Mouse (Mus musculus) liver, embryonic 16.5 days (tissue): ENCODE results near the gene Pxn. TPM values are rescaled to one million over a fixed set of nuclear protein-coding genes. Genes with fewer than 3 reads are reported as not detected.

Source experiments
- ATAC-seq: fragments of 200-750 bp; cut with Nextera tagmentation; 2 replicates; pipeline ENCODE4 v1.8.0; 2017; ENCODE audit warnings: low read depth, mild to moderate bottlenecking, moderate number of reproducible peaks, moderate library complexity
- H3K27ac ChIP-seq: fragments of 300-500 bp; sonication (generic); 2 replicates; pipeline ENCODE4 v1.5.1; 2014; ENCODE audit warnings: mild to moderate bottlenecking, low read length
- H3K27me3 ChIP-seq: fragments of 300-500 bp; sonication (generic); 2 replicates; pipeline ENCODE4 v1.6.1; 2014; ENCODE audit warnings: low read depth, low read length, mixed read lengths; ENCODE audit not compliant: control insufficient read depth, insufficient read depth
- H3K36me3 ChIP-seq: fragments of 300-500 bp; sonication (generic); 2 replicates; pipeline ENCODE4 v1.6.1; 2014; ENCODE audit warnings: mild to moderate bottlenecking; ENCODE audit not compliant: control insufficient read depth, insufficient read depth
- H3K4me1 ChIP-seq: fragments of 300-500 bp; sonication (generic); 2 replicates; pipeline ENCODE4 v1.6.1; 2014; ENCODE audit warnings: low read depth, low read length, mixed read lengths; ENCODE audit not compliant: control insufficient read depth
- H3K4me2 ChIP-seq: fragments of 300-500 bp; sonication (generic); 2 replicates; pipeline ENCODE4 v1.6.1; 2014; ENCODE audit warnings: low read depth, low read length, mixed read lengths
- H3K4me3 ChIP-seq: fragments of 300-500 bp; sonication (generic); 2 replicates; pipeline ENCODE4 v1.5.1; 2014; ENCODE audit warnings: low read depth, mild to moderate bottlenecking, low read length
- H3K9ac ChIP-seq: fragments of 300-500 bp; sonication (generic); 2 replicates; pipeline ENCODE4 v1.6.1; 2014; ENCODE audit warnings: low read depth, low read length
- H3K9me3 ChIP-seq: fragments of 300-500 bp; sonication (generic); replicated peaks from 2 replicates; pipeline ENCODE4 v1.6.1; 2016; ENCODE audit warnings: low read length; ENCODE audit not compliant: control insufficient read depth
- WGBS: fragments of 180-500 bp; shearing (Covaris S2); extraction: QIAGEN DNeasy Blood & Tissue Kit; methylation state at CpG from one replicate; pipeline ENCODE4 v1.1.7; 2014; ENCODE audit not compliant: insufficient replicate concordance; 5-methylcytosine and 5-hydroxymethylcytosine counted together
- polyA plus RNA-seq: library from polyadenylated mRNA; unstranded; fragments of >200 nt; fragmentation: Nextera tagmentation; extraction: Ambion mirVana; gene quantifications from 2 replicates; pipeline ENCODE4 v1.2.1, GENCODE M21; 2015

Pxn gene
- polyA plus RNA-seq, 1 experiment from 2014 or later = 19.1 TPM

- Histone ChIP-seq H3K4me2 (0 out of 2 replicates have a peak overlapping the region, but pooled peaks have one; percentile 2), H3K36me3 (no peaks in the 10 kb centered on the region), H3K4me3 (no peak overlapping the region), H3K27me3 (no peaks in the 10 kb centered on the region), H3K9me3 (no peaks in the 10 kb centered on the region), H3K4me1 (peaks cover 70% of the 10 kb centered on the region), H3K27ac (peak overlapping the region; percentile 80), H3K9ac (no peak overlapping the region)
- 47% methylated on average over 8 of the region's 8 CpGs for WGBS
- ATAC-seq = no peak
Observed at GRCm38 (mm10) chr5:115529364-115529741, 22.9 kb downstream of the Pxn start.

GRCm38 (mm10) chr5:115529742-115530446 is 23.4 kb downstream of the Pxn start:
- H3K27ac ChIP-seq = peak overlapping the region; percentile 80
- no peaks in the 10 kb centered on the region for H3K9me3 ChIP-seq
- no peak overlapping the region for H3K4me3 ChIP-seq
- H3K4me2 ChIP-seq = peak overlapping the region; percentile 31
- ATAC-seq = no peak
- peaks cover 71% of the 10 kb centered on the region for H3K4me1 ChIP-seq
- WGBS = 44% methylated on average over 7 of the region's 7 CpGs
- peak overlapping the region; percentile 1; the same call in 1 of the 2 replicates for H3K9ac ChIP-seq
- no peaks in the 10 kb centered on the region for H3K27me3 ChIP-seq
- no peaks in the 10 kb centered on the region for H3K36me3 ChIP-seq

DNA sequence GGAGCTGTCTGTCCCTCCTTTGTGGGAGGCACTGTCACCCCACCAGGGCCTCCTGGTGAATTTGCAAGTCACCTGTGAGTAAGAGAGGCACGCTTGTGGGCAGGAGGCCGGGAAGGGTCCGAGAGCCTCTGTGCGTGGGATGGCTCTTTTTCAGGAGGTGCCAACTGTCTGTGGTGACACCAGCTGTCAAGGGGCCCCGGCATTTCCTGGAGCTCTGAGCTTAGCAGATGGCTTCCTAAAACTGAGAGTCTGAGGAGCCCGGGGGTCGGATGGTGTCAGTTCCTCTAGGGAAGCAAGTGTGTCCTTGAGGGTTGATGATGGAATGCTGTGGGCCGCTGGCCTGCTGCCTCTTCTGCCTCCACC is 24.0 kb downstream of the Pxn start:
- Histone ChIP-seq H3K27me3 (no peaks in the 10 kb centered on the region), H3K36me3 (no peaks in the 10 kb centered on the region), H3K4me3 (no peak overlapping the region), H3K4me2 (peak overlapping the region; percentile 31), H3K9ac (peak overlapping the region; percentile 1; the same call in 1 of the 2 replicates), H3K27ac (peak overlapping the region; percentile 80), H3K9me3 (no peaks in the 10 kb centered on the region), H3K4me1 (peaks cover 76% of the 10 kb centered on the region)
- 23% methylated on average over 8 of the region's 8 CpGs for WGBS
- no peak for ATAC-seq

GRCm38 (mm10) chr5:115531671-115532270 is 25.3 kb downstream of the Pxn start:
- H3K9ac ChIP-seq = peak overlapping the region; percentile 46
- peaks cover 72% of the 10 kb centered on the region for H3K4me1 ChIP-seq
- H3K4me3 ChIP-seq = peak overlapping the region; percentile 36
- H3K27me3 ChIP-seq = no peaks in the 10 kb centered on the region
- WGBS = 17% methylated on average over 18 of the region's 18 CpGs
- peak overlapping the region; percentile 61 for H3K4me2 ChIP-seq
- no peaks in the 10 kb centered on the region for H3K9me3 ChIP-seq
- peak; percentile 89 for ATAC-seq
- peak overlapping the region; percentile 71 for H3K27ac ChIP-seq
- H3K36me3 ChIP-seq = no peaks in the 10 kb centered on the region

- H3K9me3 ChIP-seq = no peaks in the 10 kb centered on the region
- peak overlapping the region; percentile 30; the same call in 1 of the 2 replicates for H3K4me2 ChIP-seq
- peak overlapping the region; percentile 3; the same call in 1 of the 2 replicates for H3K9ac ChIP-seq
- ATAC-seq = no peak
- H3K27me3 ChIP-seq = no peaks in the 10 kb centered on the region
- H3K27ac ChIP-seq = peak overlapping the region; percentile 65; the same call in 1 of the 2 replicates
- WGBS = 17% methylated on average over 16 of the region's 16 CpGs
- peak overlapping the region; percentile 16; the same call in 1 of the 2 replicates for H3K4me3 ChIP-seq
- no peaks in the 10 kb centered on the region for H3K36me3 ChIP-seq
- H3K4me1 ChIP-seq = peaks cover 78% of the 10 kb centered on the region
Observed at GRCm38 (mm10) chr5:115534290-115534731, 27.8 kb downstream of the Pxn start.

DNA sequence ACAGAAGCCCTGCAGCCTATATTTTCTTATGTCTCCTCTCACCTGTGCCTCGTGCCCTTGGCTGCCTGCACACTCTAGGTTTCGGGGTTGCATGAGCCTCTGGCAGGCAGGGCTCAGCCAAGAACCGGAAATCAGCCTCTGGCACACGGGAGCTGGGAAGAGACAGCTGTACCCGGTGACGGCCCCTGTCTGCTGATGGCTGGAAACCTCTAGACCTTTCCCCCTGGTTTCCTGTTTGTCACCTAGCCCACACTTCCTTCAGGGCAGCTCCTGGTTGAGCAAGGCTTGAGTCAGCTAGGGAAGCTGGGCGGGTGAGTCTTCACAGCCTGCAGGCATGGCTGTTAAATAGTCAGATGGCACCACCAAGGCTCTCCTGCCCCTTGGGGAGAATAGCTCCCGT is 28.4 kb downstream of the Pxn start:
- Histone ChIP-seq H3K27ac (peak overlapping the region; percentile 65), H3K4me2 (0 out of 2 replicates have a peak overlapping the region, but pooled peaks have one; percentile 30), H3K36me3 (no peaks in the 10 kb centered on the region), H3K4me1 (peaks cover 73% of the 10 kb centered on the region), H3K9me3 (no peaks in the 10 kb centered on the region), H3K9ac (no peak overlapping the region), H3K4me3 (no peak overlapping the region; the same call in 1 of the 2 replicates), H3K27me3 (no peaks in the 10 kb centered on the region)
- 15% methylated on average over 8 of the region's 8 CpGs for WGBS
- no peak for ATAC-seq

DNA sequence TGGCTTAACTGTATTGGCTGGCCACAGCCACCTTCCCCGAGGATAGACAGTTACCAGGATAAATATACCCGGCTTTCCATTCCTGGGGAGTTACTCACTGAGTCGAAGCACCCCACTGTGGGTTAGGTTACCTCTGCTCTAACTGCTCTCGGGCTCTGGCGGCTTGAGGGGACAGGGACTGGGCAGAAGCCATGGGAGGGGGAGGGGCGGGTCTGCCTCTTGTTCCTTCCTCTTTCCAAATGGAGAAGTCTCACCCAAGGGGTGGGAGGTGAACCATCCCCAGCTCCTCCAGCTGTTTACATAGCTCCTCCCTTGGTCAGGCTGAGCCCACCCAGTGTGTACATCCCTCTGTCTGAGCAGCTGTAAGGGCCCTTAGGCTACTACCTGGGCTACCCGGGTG is 29.2 kb downstream of the Pxn start:
- no peak overlapping the region; the same call in 1 of the 2 replicates for H3K9ac ChIP-seq
- H3K27me3 ChIP-seq = no peaks in the 10 kb centered on the region
- H3K27ac ChIP-seq = peak overlapping the region; percentile 65
- H3K36me3 ChIP-seq = no peaks in the 10 kb centered on the region
- H3K4me3 ChIP-seq = no peak overlapping the region
- 12% methylated on average over 7 of the region's 7 CpGs for WGBS
- H3K4me1 ChIP-seq = peaks cover 66% of the 10 kb centered on the region
- no peak for ATAC-seq
- peak overlapping the region; percentile 10; the same call in 1 of the 2 replicates for H3K4me2 ChIP-seq
- no peaks in the 10 kb centered on the region for H3K9me3 ChIP-seq

DNA sequence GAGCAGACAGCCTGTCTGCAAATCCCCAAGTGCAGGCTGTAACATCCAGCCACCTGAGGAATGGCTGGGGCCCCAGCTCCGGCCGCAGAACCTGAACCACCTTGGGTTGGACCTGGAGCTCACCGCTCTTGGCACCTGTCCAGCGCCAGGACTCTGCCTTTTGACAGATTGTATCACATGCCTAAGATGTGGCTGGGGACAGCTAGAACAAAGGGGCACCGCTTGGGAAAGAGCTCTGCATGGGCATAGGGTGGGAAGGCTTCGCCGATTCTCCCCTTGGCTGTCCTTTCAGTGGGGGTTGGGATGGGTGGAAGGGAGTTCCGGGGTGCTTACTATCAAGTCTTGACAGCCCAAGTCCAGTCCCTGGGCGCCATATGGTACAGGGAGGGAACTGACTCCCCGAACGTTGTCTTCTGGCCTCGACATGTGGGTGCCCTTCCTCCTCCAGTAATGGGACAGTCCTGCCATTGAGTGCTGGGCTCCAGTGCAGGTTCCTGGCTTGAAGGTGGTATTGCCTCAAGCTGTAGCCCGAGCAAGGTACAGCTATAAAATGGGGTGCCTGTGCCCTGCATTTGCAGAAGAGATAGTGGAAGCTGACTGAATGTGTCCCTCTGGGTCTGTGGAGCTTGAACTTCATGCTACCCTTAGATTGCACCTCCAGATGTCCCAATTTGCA is 31.7 kb downstream of the Pxn start:
- H3K27ac ChIP-seq = peak overlapping the region; percentile 18; the same call in 1 of the 2 replicates
- peak overlapping the region; percentile 16; the same call in 1 of the 2 replicates for H3K9ac ChIP-seq
- no peaks in the 10 kb centered on the region for H3K36me3 ChIP-seq
- peaks cover 53% of the 10 kb centered on the region for H3K4me1 ChIP-seq
- WGBS = 48% methylated on average over 13 of the region's 13 CpGs
- H3K4me3 ChIP-seq = no peak overlapping the region
- H3K27me3 ChIP-seq = no peaks in the 10 kb centered on the region
- H3K9me3 ChIP-seq = no peaks in the 10 kb centered on the region
- ATAC-seq = no peak
- peak overlapping the region; percentile 12; the same call in 1 of the 2 replicates for H3K4me2 ChIP-seq
